Mouse (Mus musculus) urinary bladder, adult 18-20 months (tissue): ENCODE data around the gene Frem1.

ENCODE experiments used
- DNase-seq, 2 experiments: peaks; one replicate each; pipeline ENCODE4 v3.0.0; 2022; ENCODE audit warnings: low spot score in 2 of 2, mixed read lengths in 2 of 2

Gene Frem1

GRCm38 (mm10) chr4:83051634-83052577 lies at the start of gene Frem1:
TSS of gene Frem1 (minus strand) at chr4:83052339.
- no peak for DNase-seq

DNA sequence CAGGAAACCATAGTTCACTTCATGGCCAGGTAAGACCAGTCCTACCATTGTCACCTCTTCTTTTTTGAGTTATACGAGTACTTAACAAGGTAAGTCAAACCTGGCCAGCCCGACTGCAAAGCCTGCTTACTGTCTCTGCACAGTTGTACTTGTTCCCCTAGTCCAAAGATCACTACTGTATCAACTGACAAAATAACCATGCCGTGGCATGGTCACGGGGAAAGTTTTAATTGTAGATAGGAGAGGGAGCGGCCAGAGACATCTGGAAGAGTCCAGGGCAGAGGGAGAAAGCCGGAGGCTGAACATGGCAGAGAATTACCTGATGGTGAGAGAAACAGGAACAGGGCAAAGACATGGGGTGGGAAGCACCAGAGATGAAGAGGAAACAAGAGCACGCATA lies 46.9 kb upstream of the Frem1 start:
- DNase-seq, result no peak

- no peak for DNase-seq
These were observed 41.8 kb upstream of the Frem1 start for GRCm38 (mm10) chr4:83093941-83094340.

DNA sequence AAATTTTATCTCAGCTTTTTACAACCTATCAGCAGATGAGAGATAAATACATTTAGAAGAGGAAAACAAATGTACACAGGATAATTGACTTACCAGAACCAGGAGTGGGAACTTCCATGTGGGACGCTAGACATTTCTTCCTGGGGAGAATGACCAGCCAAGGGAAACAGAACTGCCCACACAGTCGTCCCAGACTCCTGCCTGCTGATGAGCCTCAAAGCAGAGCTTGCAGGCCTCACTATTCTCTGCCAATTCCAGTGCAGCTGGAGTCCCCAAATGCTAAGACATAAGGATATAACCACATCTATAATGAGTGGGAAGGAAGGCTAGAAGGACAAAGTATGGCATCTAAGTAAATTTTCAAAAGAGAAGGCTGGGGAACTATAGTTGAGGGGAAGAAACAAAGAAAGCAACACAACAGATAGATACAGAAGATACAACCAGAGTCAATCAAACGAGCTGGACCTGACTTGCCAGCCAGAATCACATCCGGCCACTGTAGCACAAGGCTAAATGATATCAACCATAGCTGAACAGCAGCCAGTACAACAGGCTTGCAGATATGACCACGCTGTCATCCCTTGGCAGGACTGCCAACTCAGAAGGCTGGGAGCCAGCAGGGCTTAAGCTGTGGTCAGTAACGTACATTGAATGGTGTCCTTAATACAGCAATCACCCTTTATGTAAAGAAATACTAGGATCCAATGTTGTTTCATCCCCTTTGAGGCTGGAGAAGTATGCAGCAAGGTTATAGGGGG lies 38.7 kb upstream of the Frem1 start:
- no peak for DNase-seq

DNA sequence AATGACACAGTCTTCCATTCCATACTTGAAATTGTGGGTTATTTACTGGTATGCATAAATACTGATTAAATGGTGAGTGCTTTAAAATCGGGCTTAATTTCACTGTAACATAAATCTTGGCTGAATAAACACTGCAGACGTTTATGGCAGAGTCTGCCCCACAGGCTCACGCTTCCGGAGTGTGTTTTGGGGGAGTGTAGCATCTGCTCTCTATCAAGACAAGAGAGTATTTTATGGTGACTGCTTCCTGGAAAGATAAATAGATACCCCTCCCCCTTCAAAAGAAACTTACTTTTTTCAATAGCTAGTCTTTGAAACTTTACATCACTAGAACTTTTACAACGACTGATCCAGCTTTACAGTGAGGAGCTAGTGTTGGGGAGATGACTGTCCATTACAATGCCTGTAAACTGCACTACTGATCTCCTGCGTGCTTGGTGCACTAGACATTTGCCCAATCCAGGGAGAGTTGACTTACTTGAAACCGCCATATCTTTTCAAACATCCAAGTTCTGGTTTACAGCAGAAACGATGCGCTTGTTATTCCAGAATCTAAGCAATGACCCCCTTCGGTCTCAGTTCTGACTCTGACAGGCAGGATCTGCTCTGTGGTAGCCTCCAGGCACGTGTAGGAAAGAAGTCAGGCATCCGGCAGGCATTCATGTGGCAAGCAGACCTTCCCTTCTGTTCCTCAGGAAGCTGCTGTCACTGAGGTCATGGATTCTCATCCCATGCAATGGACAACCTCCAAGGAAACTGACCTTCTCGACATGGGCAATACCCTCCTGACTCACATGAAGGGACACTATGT lies 28.4 kb upstream of the Frem1 start:
- DNase-seq, result no peak

- no peak for DNase-seq
These were observed 12.1 kb upstream of the Frem1 start for GRCm38 (mm10) chr4:83064191-83064590.

- DNase-seq, result no peak
These were observed 9.4 kb upstream of the Frem1 start for GRCm38 (mm10) chr4:83061564-83061963.

DNA sequence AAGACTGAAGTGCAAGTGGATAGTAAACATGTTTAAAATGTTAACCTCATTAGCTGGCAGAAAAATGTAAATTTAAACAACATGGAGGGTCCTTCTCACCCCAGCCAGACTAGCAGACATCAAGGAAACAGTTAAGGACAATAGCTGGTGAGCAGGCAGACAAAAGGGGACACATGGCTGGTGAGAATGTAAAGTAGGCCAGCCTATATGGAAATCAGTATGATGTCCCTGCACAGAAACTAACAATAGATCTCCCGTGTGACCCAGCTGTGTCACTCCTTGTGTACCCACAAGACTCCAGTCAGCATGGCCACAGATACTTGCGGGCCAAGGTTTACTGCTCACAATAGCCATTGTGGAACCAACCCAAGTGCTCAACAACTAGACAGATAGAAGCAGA lies 6.5 kb upstream of the Frem1 start:
- no peak for DNase-seq

DNA sequence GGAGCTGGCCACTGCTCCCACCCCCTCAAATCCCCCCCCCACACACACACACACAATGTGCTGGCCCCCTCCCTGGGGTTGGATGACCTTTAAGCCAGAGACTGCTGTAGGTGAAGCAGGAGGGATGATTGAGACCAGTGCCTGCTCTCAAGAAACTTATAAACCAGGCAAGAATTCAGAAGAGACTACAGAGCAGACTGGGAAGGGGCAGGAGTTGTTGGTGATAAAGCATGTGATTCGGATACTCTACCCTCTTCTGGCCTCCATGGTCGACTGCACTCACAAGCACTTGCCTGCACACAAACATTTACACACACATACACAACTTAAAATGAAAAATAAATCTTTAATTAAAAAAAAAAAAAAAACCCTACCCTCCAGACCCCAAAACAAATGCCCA lies 6.0 kb upstream of the Frem1 start:
- no peak for DNase-seq

GRCm38 (mm10) chr4:83056496-83056895 lies 4.4 kb upstream of the Frem1 start:
- DNase-seq, result no peak

DNA sequence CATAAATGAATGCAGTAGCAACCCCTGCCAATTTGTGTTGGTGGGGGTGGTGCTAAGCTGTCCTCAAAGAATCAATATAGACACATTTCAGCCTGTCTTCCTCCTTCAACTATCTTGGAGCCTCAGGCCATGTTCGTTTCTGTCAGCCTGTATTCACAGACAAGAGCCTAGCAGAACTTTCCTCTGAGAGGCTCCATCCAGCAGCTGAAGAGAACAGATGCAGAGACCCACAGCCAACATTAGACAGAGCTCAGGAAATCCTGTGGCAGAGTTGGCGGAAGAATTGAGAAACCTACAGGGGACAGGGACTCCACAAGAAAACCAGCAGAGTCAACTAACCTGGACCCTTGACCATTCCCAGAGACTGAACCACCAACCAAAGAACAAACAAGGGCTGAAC lies 3.3 kb upstream of the Frem1 start:
- DNase-seq, result no peak

DNA sequence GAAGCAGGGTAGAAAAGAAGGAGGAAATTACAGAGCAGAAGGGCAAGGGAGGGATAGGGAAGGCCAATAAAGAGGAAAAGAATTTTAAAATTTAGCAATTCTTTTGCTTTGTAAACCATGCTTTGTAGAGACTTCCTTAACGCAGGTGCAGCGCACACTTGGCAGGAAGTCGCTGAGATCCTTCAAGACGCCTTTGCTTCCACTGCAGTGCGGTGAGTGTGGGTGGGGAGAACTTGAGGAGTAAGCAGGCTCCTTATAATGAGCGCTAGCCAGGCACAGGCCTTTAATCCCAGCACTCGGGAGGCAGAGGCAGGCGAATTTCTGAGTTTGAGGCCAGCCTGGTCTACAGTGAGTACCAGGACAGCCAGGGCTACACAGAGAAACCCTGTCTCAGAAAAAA lies 1.1 kb upstream of the Frem1 start:
- DNase-seq, result no peak

DNA sequence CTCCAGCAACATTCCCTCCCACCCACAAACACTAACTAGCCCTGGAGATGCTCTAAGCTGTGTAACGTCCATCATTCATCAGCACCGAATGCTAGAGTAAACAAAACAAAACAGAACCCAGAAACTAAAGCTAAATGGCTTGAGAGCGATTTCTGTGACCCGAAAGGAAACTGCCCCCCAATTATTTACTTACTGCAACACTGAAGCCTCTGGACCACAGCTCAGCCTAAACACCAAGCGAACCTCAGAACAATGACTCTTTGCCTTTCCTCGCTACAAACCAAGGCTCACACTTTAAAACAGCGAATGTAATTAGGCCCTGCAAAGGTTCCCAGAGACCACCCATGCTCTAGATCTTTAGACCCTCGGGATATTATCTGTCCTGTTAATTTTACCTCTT lies 963 bp downstream of the Frem1 start:
- DNase-seq, result no peak

DNA sequence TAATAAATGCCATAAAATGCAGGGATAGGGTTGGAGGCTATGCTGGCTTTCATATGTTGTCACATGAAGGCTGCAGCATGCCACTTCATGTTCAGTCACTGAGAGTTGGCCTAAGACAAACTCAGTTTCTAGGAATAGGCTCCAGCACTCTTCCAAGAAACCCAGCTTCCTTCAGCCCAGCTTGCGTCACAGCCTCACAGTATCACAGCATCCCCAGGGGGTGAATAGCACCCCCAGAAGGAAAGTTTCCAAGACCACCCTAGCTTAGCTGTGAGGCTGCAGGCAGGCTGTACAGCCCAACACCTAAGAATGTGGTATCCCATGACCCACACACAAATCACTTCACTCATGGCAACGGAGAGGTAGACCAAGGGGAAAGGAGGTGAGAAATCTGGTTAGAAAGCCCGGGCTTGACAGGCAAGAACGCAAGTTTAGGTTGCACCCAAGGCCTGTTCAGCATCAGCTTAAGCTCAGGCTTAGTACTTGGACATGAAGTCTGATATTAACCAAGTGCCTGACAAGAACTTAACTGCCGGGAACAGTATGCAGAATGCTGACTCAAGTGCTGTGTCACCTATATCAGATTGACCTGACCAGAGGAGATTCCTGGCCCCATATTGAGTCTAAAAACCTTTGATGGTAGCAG lies 1.9 kb downstream of the Frem1 start:
- DNase-seq, result no peak

DNA sequence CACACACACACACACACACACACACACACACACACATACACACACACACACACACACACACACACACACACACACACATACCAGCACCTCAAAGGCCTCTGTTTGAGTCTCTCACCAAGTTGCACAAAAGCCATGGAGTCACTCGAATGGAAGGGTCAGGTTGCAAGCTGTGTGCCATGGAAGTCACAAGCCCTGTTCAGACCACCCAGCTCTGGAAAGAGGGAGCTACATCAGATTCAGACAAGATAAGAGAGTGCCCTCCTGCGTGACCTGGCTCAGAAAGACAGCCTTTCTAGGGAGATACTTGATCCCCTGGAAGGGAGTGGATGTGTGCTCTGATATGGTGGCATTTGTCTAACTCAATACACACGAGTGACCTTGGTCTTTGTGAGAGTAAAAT lies 2.9 kb downstream of the Frem1 start:
- DNase-seq, result no peak

GRCm38 (mm10) chr4:83048561-83048960 lies 3.6 kb downstream of the Frem1 start:
- DNase-seq, result no peak

DNA sequence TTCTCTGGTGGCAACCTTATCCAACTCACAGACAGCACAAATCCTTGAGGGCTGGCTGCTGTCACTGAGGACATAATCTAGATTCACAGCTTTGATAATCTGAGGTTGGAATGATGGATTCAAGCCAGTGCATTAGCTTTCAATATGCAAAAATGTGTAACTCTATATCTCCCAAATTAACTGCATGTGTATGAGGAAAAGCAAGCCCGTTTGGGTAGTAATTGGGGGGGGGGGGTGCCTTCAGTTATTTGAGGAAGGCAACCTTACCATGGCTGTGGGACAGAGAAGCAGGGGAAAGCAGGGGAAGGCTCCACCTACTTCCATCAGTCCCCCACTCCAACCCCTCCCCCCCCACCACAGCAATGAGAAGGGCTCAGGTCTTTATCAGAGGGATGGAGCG lies 5.3 kb downstream of the Frem1 start:
- DNase-seq, result no peak

- no peak for DNase-seq
These were observed 6.1 kb downstream of the Frem1 start for GRCm38 (mm10) chr4:83046069-83046468.

DNA sequence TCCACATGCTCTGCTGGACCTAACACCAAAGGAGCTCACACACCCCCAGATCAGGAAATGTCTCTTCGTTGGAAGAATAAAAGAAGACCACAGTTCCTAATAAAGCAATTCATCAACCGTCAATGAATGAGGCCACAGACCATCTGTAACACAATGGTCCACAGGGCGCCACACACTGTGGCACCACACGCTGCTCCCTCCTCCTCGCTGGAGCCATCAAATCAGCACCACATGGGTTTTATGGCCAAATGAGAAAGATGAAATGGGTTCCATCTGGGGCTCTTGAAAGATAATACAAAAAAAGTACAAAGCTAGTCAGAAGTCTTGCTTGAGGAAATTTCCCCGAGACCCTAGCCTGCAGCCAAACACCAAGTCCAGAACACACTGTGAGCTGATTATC lies 6.9 kb downstream of the Frem1 start:
- no peak for DNase-seq

DNA sequence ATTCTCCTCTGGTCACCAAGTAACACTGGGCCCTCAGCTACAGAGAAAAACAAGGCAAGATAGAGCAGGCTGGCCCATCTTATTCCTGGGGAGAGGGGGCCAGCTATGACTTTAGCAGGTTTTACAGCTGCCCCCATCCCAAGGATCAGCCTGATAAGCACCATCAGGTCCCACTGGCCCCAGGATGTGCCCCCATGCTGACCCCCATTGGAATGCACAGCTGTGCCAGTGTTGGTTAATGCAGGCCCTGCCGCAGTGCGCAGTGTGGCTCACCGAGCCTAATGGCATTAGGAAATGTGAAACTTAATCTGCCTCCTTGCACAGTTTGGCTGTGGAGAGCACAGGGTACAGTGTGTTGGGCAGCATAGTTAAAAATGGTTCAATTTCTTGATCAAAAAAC lies 11.4 kb downstream of the Frem1 start:
- no peak for DNase-seq

GRCm38 (mm10) chr4:83032780-83033179 lies 19.4 kb downstream of the Frem1 start:
- DNase-seq, result no peak

DNA sequence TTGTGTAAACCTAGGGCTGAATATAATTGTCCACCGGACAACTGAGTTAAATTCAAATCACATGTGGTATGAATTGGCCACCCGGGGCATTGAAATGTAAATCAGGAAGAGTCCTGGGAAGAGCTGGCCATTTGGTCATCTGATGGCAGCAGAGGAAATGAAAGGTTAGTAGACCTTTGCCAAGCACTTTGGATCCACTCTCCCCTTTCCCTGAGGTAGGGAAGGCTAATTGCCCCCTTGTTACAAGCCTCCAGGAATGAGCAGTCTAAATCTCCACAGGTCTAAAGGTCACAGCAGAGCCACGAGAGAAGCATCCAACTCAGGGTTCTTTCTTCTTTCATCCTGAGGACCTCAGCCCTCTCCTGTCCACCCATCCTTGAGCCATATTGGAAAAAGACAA lies 20.5 kb downstream of the Frem1 start:
- DNase-seq, result no peak
